Mouse (Mus musculus) small intestine, adult 2 months (tissue): ENCODE measurements around the gene Sfn.

Experiments used
- CTCF ChIP-seq: fragments of 200-500 bp; IDR thresholded peaks from 2 replicates; pipeline ENCODE4 v1.5.1; 2012; ENCODE audit warnings: low read depth, mild to moderate bottlenecking, control low read depth, inconsistent platforms, low read length, moderate library complexity, mixed read lengths; ENCODE audit not compliant: insufficient replicate concordance, insufficient read length; ENCODE audit errors: extremely low read depth
- POLR2A ChIP-seq: fragments of 200-500 bp; IDR thresholded peaks from 2 replicates; pipeline ENCODE4 v1.6.1; 2012; ENCODE audit warnings: low read depth, mild to moderate bottlenecking, control low read depth, inconsistent platforms, low read length, moderate library complexity

GRCm38 (mm10) chr4:133629191-133629590 is 27.2 kb upstream of the Sfn start:
- no peak for TF ChIP-seq POLR2A
- no peak for TF ChIP-seq CTCF
